Mouse (Mus musculus) stomach, postnatal 0 days (tissue): ENCODE results near the gene Cdca5. TPM values are rescaled to one million over a fixed set of nuclear protein-coding genes. Genes with fewer than 3 reads are reported as not detected.

Source experiments
- ATAC-seq: fragments of 200-750 bp; cut with Nextera tagmentation; 2 replicates; pipeline ENCODE4 v1.8.0; 2017; ENCODE audit not compliant: low FRiP score, low TSS enrichment
- DNase-seq: peaks from one replicate; pipeline ENCODE4 v3.0.0-alpha.2; 2016; ENCODE audit warnings: low spot score
- H3K27ac ChIP-seq: fragments of 300-500 bp; sonication (generic); replicated peaks from 2 replicates; pipeline ENCODE4 v1.5.1; 2014; ENCODE audit warnings: mild to moderate bottlenecking, control low read depth
- H3K27me3 ChIP-seq: fragments of 300-500 bp; sonication (generic); 2 replicates; pipeline ENCODE4 v1.6.1; 2014; ENCODE audit warnings: low read length; ENCODE audit not compliant: control insufficient read depth, insufficient read depth
- H3K36me3 ChIP-seq: fragments of 300-500 bp; sonication (generic); 2 replicates; pipeline ENCODE4 v1.6.1; 2014; ENCODE audit warnings: low read length, mixed read lengths; ENCODE audit not compliant: control insufficient read depth, insufficient read depth
- H3K4me1 ChIP-seq: fragments of 300-500 bp; sonication (generic); replicated peaks from 2 replicates; pipeline ENCODE4 v1.6.1; 2014; ENCODE audit warnings: antibody characterized with exemption; ENCODE audit not compliant: control insufficient read depth, insufficient read depth
- H3K4me2 ChIP-seq: fragments of 300-500 bp; sonication (generic); replicated peaks from 2 replicates; pipeline ENCODE4 v1.6.1; 2014; ENCODE audit warnings: low read depth, mild to moderate bottlenecking, control low read depth, moderate library complexity
- H3K4me3 ChIP-seq: fragments of 300-500 bp; sonication (generic); 2 replicates; pipeline ENCODE4 v1.5.1; 2014; ENCODE audit warnings: low read depth, low read length, control low read depth
- H3K9ac ChIP-seq: fragments of 300-500 bp; sonication (generic); 2 replicates; pipeline ENCODE4 v1.6.1; 2014; ENCODE audit warnings: mild to moderate bottlenecking, low read length, control low read depth, mixed read lengths
- H3K9me3 ChIP-seq: fragments of 300-500 bp; sonication (generic); 2 replicates; pipeline ENCODE4 v1.6.1; 2016; ENCODE audit warnings: low read length; ENCODE audit not compliant: control insufficient read depth
- CTCF ChIP-seq: IDR thresholded peaks from 2 replicates; pipeline ENCODE4 v1.5.1; 2016; ENCODE audit warnings: antibody characterized with exemption, low read depth, mild to moderate bottlenecking, moderate library complexity
- EP300 ChIP-seq: optimal IDR thresholded peaks from 2 replicates; pipeline ENCODE3; 2016; ENCODE audit warnings: antibody characterized with exemption
- WGBS: fragments of 180-500 bp; shearing (Covaris S2); extraction: QIAGEN DNeasy Blood & Tissue Kit; methylation state at CpG from one replicate; pipeline ENCODE4 v1.1.7; 2014; 5-methylcytosine and 5-hydroxymethylcytosine counted together
- microRNA-seq: library from miRNA; unstranded; fragments of <30 nt; microRNA quantifications from one replicate; pipeline ENCODE4, GENCODE M21; 2016
- polyA plus RNA-seq: library from polyadenylated mRNA; unstranded; fragments of >200 nt; fragmentation: Nextera tagmentation; extraction: Ambion mirVana; gene quantifications from 2 replicates; pipeline ENCODE4 v1.2.1, GENCODE M21; 2015

Gene Cdca5
- polyA plus RNA-seq, 1 experiment from 2014 or later, result 7.9 TPM

- no peak overlapping the region for H3K4me2 ChIP-seq
- no peaks in the 10 kb centered on the region for H3K9me3 ChIP-seq
- DNase-seq (no peak), ATAC-seq (no peak)
- 81% methylated on average over 3 of the region's 3 CpGs for WGBS
- H3K4me3 ChIP-seq, result no peak overlapping the region
- no peak overlapping the region for H3K9ac ChIP-seq
- no peak overlapping the region for H3K27ac ChIP-seq
- no peaks in the 10 kb centered on the region for H3K4me1 ChIP-seq
- H3K27me3 ChIP-seq, result no peaks in the 10 kb centered on the region
- no peak for TF ChIP-seq CTCF
- TF ChIP-seq EP300, result no peak
- peaks cover 5% of the 10 kb centered on the region; the same call in 1 of the 2 replicates for H3K36me3 ChIP-seq
Observed at GRCm38 (mm10) chr19:6136397-6136796, 51.6 kb downstream of the Cdca5 start.

GRCm38 (mm10) chr19:6139701-6140100, 54.9 kb downstream of the Cdca5 start:
- Histone ChIP-seq H3K9me3 (no peaks in the 10 kb centered on the region), H3K4me3 (peak overlapping the region; percentile 66; the same call in 1 of the 2 replicates), H3K4me1 (no peaks in the 10 kb centered on the region), H3K9ac (peak overlapping the region; percentile 86; the same call in 1 of the 2 replicates), H3K27me3 (no peaks in the 10 kb centered on the region), H3K27ac (no peak overlapping the region), H3K36me3 (peaks cover 5% of the 10 kb centered on the region; the same call in 1 of the 2 replicates), H3K4me2 (peak overlapping the region; percentile 91; the same call in 1 of the 2 replicates)
- 91% methylated on average over 6 of the region's 6 CpGs for whole genome bisulfite sequencing
- ATAC-seq (no peak), DNase-seq (no peak)
- TF ChIP-seq CTCF, result no peak
- TF ChIP-seq EP300, result no peak

GRCm38 (mm10) chr19:6140374-6140677, 55.5 kb downstream of the Cdca5 start:
- peak overlapping the region; percentile 86 for H3K9ac ChIP-seq
- peak overlapping the region; percentile 66 for H3K4me3 ChIP-seq
- no peak for DNase-seq
- peak; percentile 53; the same call in 1 of the 2 replicates for ATAC-seq
- peak overlapping the region; percentile 91 for H3K27ac ChIP-seq
- peak overlapping the region; percentile 91 for H3K4me2 ChIP-seq
- 3% methylated on average over 16 of the region's 16 CpGs for WGBS
- H3K27me3 ChIP-seq, result no peaks in the 10 kb centered on the region
- H3K9me3 ChIP-seq, result no peaks in the 10 kb centered on the region
- H3K4me1 ChIP-seq, result no peaks in the 10 kb centered on the region
- H3K36me3 ChIP-seq, result peaks cover 5% of the 10 kb centered on the region; the same call in 1 of the 2 replicates
- TF ChIP-seq EP300 (no peak), CTCF (no peak)

GRCm38 (mm10) chr19:6140678-6141393, 56.1 kb downstream of the Cdca5 start, which contains the start of gene Batf2:
TSS of gene Batf2 (plus strand) at chr19:6140983.
- H3K4me1 ChIP-seq, result no peaks in the 10 kb centered on the region
- ATAC-seq (peak; percentile 93), DNase-seq (peak; percentile 95)
- WGBS, result under 1% methylated on average over 56 of the region's 68 CpGs
- peak within 1 kb of the TSS; percentile 91 for H3K27ac ChIP-seq
- peak within 1 kb of the TSS; percentile 86 for H3K9ac ChIP-seq
- H3K27me3 ChIP-seq, result no peaks in the 10 kb centered on the region
- H3K36me3 ChIP-seq, result peaks cover 5% of the 10 kb centered on the region; the same call in 1 of the 2 replicates
- H3K9me3 ChIP-seq, result no peaks in the 10 kb centered on the region
- H3K4me3 ChIP-seq, result peak within 1 kb of the TSS; percentile 66
- no peak for TF ChIP-seq EP300
- peak; percentile 83 for TF ChIP-seq CTCF
- peak within 1 kb of the TSS; percentile 91 for H3K4me2 ChIP-seq

- ATAC-seq, result peak; percentile 83
- Histone ChIP-seq H3K9me3 (no peaks in the 10 kb centered on the region), H3K36me3 (peaks cover 3% of the 10 kb centered on the region; the same call in 1 of the 2 replicates), H3K9ac (peak within 1 kb of the TSS; percentile 86), H3K4me2 (peak within 1 kb of the TSS; percentile 91), H3K27me3 (no peaks in the 10 kb centered on the region), H3K27ac (peak within 1 kb of the TSS; percentile 91), H3K4me3 (peak within 1 kb of the TSS; percentile 66), H3K4me1 (no peaks in the 10 kb centered on the region)
- TF ChIP-seq CTCF (peak; percentile 67), EP300 (no peak)
- DNase-seq, result peak; percentile 80
- under 1% methylated on average over 15 of the region's 15 CpGs for WGBS
Observed at GRCm38 (mm10) chr19:6141394-6141749, 56.6 kb downstream of the Cdca5 start, which contains the start of gene Arl2. TSS of gene Arl2 (minus strand) at chr19:6141548.

Small RNA genes within 50 kb of the gene (microRNA-seq; reads per million reads assigned to microRNA genes)
- gene Mir6988, result 1.9 reads per million

Other genes with a start within 250 kb of the Cdca5 start
- 13.8 and 18.8 TPM in 2 replicates for gene Frmd8, start 209.7 kb upstream of the Cdca5 start, polyA plus RNA-seq
- 2.9 and 3.2 TPM in 2 replicates for gene Slc25a45, start 207.2 kb upstream of the Cdca5 start, polyA plus RNA-seq
- gene Tigd3, start 190.8 kb upstream of the Cdca5 start, polyA plus RNA-seq, result 0.77 and 1.0 TPM in 2 replicates
- 47.0 and 54.9 TPM in 2 replicates for gene Dpf2, start 172.0 kb upstream of the Cdca5 start, polyA plus RNA-seq
- gene Cdc42ep2, start 160.2 kb upstream of the Cdca5 start, polyA plus RNA-seq, result 7.9 and 8.1 TPM in 2 replicates
- gene Pola2, start 120.8 kb upstream of the Cdca5 start, polyA plus RNA-seq, result 20.4 and 21.2 TPM in 2 replicates
- gene Slc22a20, start 98.8 kb upstream of the Cdca5 start, polyA plus RNA-seq, result not detected in 2 replicates
- gene Capn1, start 69.1 kb upstream of the Cdca5 start, polyA plus RNA-seq, result 21.2 and 21.4 TPM in 2 replicates
- gene Syvn1, start 38.4 kb upstream of the Cdca5 start, polyA plus RNA-seq, result 18.5 and 21.1 TPM in 2 replicates
- 35.0 and 36.6 TPM in 2 replicates for gene Mrpl49, start 27.2 kb upstream of the Cdca5 start, polyA plus RNA-seq
- 818 and 857 TPM in 2 replicates for gene Fau, start 27.1 kb upstream of the Cdca5 start, polyA plus RNA-seq
- gene Znhit2, start 23.8 kb upstream of the Cdca5 start, polyA plus RNA-seq, result 31.8 and 33.2 TPM in 2 replicates
- gene Tm7sf2, start 16.6 kb upstream of the Cdca5 start, polyA plus RNA-seq, result 17.9 and 19.7 TPM in 2 replicates
- gene Vps51, start 7.8 kb upstream of the Cdca5 start, polyA plus RNA-seq, result 43.2 and 48.9 TPM in 2 replicates
- not detected in 2 replicates for gene Tmem262, start 5.0 kb upstream of the Cdca5 start, polyA plus RNA-seq
- gene Gm28374, start 2.7 kb upstream of the Cdca5 start, polyA plus RNA-seq, result 0.52 and 1.0 TPM in 2 replicates
- gene Zfpl1, start within 50 bp of the Cdca5 start, polyA plus RNA-seq, result 58.4 and 62.5 TPM in 2 replicates
- gene AC131692.1, start 9.4 kb downstream of the Cdca5 start, polyA plus RNA-seq, result not detected in 2 replicates
- gene Naaladl1, start 20.8 kb downstream of the Cdca5 start, polyA plus RNA-seq, result 0.05 and 0.07 TPM in 2 replicates
- 26.8 and 29.4 TPM in 2 replicates for gene Sac3d1, start 33.7 kb downstream of the Cdca5 start, polyA plus RNA-seq
- 24.7 and 25.0 TPM in 2 replicates for gene Snx15, start 43.3 kb downstream of the Cdca5 start, polyA plus RNA-seq
- gene Batf2, start 56.0 kb downstream of the Cdca5 start, polyA plus RNA-seq, result 0.49 and 0.52 TPM in 2 replicates
- gene Arl2, start 56.6 kb downstream of the Cdca5 start, polyA plus RNA-seq, result 74.0 and 77.2 TPM in 2 replicates
- 0.11 TPM in 1 of 2 replicates, not detected in the other for gene Majin, start 99.4 kb downstream of the Cdca5 start, polyA plus RNA-seq
- 0.17 and 0.46 TPM in 2 replicates for gene Gpha2, start 141.4 kb downstream of the Cdca5 start, polyA plus RNA-seq
- 14.7 and 15.0 TPM in 2 replicates for gene Ppp2r5b, start 150.9 kb downstream of the Cdca5 start, polyA plus RNA-seq
- gene Atg2a, start 156.7 kb downstream of the Cdca5 start, polyA plus RNA-seq, result 4.8 and 6.0 TPM in 2 replicates
- 62.0 and 63.8 TPM in 2 replicates for gene Ehd1, start 191.7 kb downstream of the Cdca5 start, polyA plus RNA-seq
- gene Cdc42bpg, start 221.5 kb downstream of the Cdca5 start, polyA plus RNA-seq, result 1.3 and 1.9 TPM in 2 replicates
- gene Men1, start 250.0 kb downstream of the Cdca5 start, polyA plus RNA-seq, result 27.1 and 27.9 TPM in 2 replicates